Mouse (Mus musculus) C2C12 (cell line): ENCODE measurements around the gene Sec31a.

Experiments used
- CEBPB ChIP-seq: IDR thresholded peaks from one replicate; pipeline ENCODE4 v1.6.1; 2011; ENCODE audit warnings: low read depth, mild to moderate bottlenecking, control low read depth, moderate library complexity
- CTCF ChIP-seq: IDR thresholded peaks from one replicate; pipeline ENCODE4 v1.5.1; 2011; ENCODE audit not compliant: control insufficient read depth, insufficient read depth, insufficient read length
- MAX ChIP-seq: IDR thresholded peaks from one replicate; pipeline ENCODE4 v1.6.1; 2011; ENCODE audit warnings: mild to moderate bottlenecking, control low read depth
- MYOD1 ChIP-seq: IDR thresholded peaks from one replicate; pipeline ENCODE4 v1.6.1; 2011; ENCODE audit warnings: low read depth; ENCODE audit not compliant: control insufficient read depth, insufficient read length
- USF1 ChIP-seq: IDR thresholded peaks from one replicate; pipeline ENCODE4 v1.6.1; 2011; ENCODE audit warnings: low read depth, mild to moderate bottlenecking, control low read depth, moderate library complexity

GRCm38 (mm10) chr5:100368527-100368926, 47.5 kb downstream of the Sec31a start:
- TF ChIP-seq USF1 (no peak), CTCF (no peak), MAX (no peak), MYOD1 (no peak), CEBPB (no peak)
